Mouse (Mus musculus) heart, embryonic 14.5 days (tissue): ENCODE measurements at regions not wholly inside any gene's neighbourhood (a gene's known extent, or its start where the extent isn't known, plus 50 kb on each side); places are given as distances from the start of the nearest gene placed in this dataset.
A peak's percentile ranks its signal among the peaks of the same experiment; 100 is the strongest.

Source experiments
- ATAC-seq: fragments of 200-750 bp; cut with Nextera tagmentation; 2 replicates; pipeline ENCODE4 v1.8.0; 2017; ENCODE audit warnings: low read depth, moderate TSS enrichment; ENCODE audit not compliant: insufficient number of reproducible peaks, insufficient read depth, low FRiP score
- H3K27ac ChIP-seq, 2 experiments: fragments of 200-500 bp in 1 of 2; fragments of 300-500 bp in 1 of 2; sonication (generic) in 1 of 2; replicated peaks in 1 of 2; 2 replicates each; pipeline ENCODE4 v1.5.1; 2012 to 2014; ENCODE audit warnings: low read depth in 2 of 2, low read length in 2 of 2, control low read depth in 1 of 2, mild to moderate bottlenecking in 1 of 2, mixed read lengths in 1 of 2; ENCODE audit not compliant: control insufficient read depth in 1 of 2, insufficient read depth in 1 of 2
- H3K27me3 ChIP-seq: fragments of 300-500 bp; sonication (generic); 2 replicates; pipeline ENCODE4 v1.6.1; 2014; ENCODE audit warnings: mild to moderate bottlenecking, low read length, control low read depth; ENCODE audit not compliant: control insufficient read depth, insufficient read depth
- H3K36me3 ChIP-seq: fragments of 300-500 bp; sonication (generic); 2 replicates; pipeline ENCODE4 v1.6.1; 2014; ENCODE audit warnings: mild to moderate bottlenecking, control low read depth, low read length, mixed read lengths; ENCODE audit not compliant: control insufficient read depth, insufficient read depth
- H3K4me1 ChIP-seq, 2 experiments: fragments of 200-500 bp in 1 of 2; fragments of 300-500 bp in 1 of 2; sonication (generic) in 1 of 2; 2 replicates each; pipeline ENCODE4 v1.6.1; 2012 to 2014; ENCODE audit warnings: low read length in 2 of 2, control low read depth in 1 of 2, mixed read lengths in 1 of 2; ENCODE audit not compliant: control insufficient read depth in 2 of 2, insufficient read depth in 2 of 2
- H3K4me2 ChIP-seq: fragments of 300-500 bp; sonication (generic); 2 replicates; pipeline ENCODE4 v1.6.1; 2014; ENCODE audit warnings: mild to moderate bottlenecking, low read length
- H3K4me3 ChIP-seq, 2 experiments: fragments of 200-500 bp in 1 of 2; fragments of 300-500 bp in 1 of 2; sonication (generic) in 1 of 2; 2 replicates each; pipeline ENCODE4 v1.5.1; 2012 to 2014; ENCODE audit warnings: low read length in 2 of 2, mild to moderate bottlenecking in 2 of 2, control low read depth in 1 of 2, low read depth in 1 of 2, moderate library complexity in 1 of 2; ENCODE audit not compliant: control insufficient read depth in 1 of 2, insufficient read depth in 1 of 2
- H3K9ac ChIP-seq: fragments of 300-500 bp; sonication (generic); 2 replicates; pipeline ENCODE4 v1.6.1; 2014; ENCODE audit warnings: mild to moderate bottlenecking, low read length
- H3K9me3 ChIP-seq: fragments of 300-500 bp; sonication (generic); 2 replicates; pipeline ENCODE4 v1.6.1; 2016; ENCODE audit warnings: low read length, control low read depth; ENCODE audit not compliant: control insufficient read depth
- WGBS: fragments of 180-500 bp; shearing (Covaris S2); extraction: QIAGEN DNeasy Blood & Tissue Kit; methylation state at CpG from one replicate; pipeline ENCODE4 v1.1.7; 2014; 5-methylcytosine and 5-hydroxymethylcytosine counted together

- no peaks in the 10 kb centered on the region for H3K9me3 ChIP-seq
- peak; percentile 71; the same call in 1 of the 2 replicates for ATAC-seq
- H3K27ac ChIP-seq, result peak overlapping the region in 1 of 2 experiments; percentile 35; a peak in 2 of 4 replicates
- H3K4me2 ChIP-seq, result no peak overlapping the region
- H3K4me1 ChIP-seq, result peaks cover 8 to 14% of the 10 kb centered on the region in 2 experiments
- H3K36me3 ChIP-seq, result no peaks in the 10 kb centered on the region
- no peak overlapping the region for H3K9ac ChIP-seq
- 5% methylated on average over 6 of the region's 6 CpGs for WGBS
- H3K4me3 ChIP-seq, result no peak overlapping the region
- no peaks in the 10 kb centered on the region for H3K27me3 ChIP-seq
Measured at GRCm38 (mm10) chr11:18151788-18152563, 198.3 kb upstream of the Etaa1 start.

- Histone ChIP-seq H3K9ac (no peak overlapping the region), H3K9me3 (no peaks in the 10 kb centered on the region), H3K4me1 (peaks cover 8 to 14% of the 10 kb centered on the region in 2 experiments), H3K4me3 (no peak overlapping the region), H3K4me2 (no peak overlapping the region), H3K36me3 (no peaks in the 10 kb centered on the region), H3K27ac (no peak overlapping the region; a peak in 1 of 4 replicates), H3K27me3 (no peaks in the 10 kb centered on the region)
- 44% methylated on average over 4 of the region's 4 CpGs for WGBS
- no peak for ATAC-seq
Measured at GRCm38 (mm10) chr11:18151369-18151768, 197.7 kb upstream of the Etaa1 start.

- Histone ChIP-seq H3K9me3 (no peaks in the 10 kb centered on the region), H3K4me3 (no peak overlapping the region), H3K27ac (no peak overlapping the region), H3K9ac (no peak overlapping the region), H3K4me1 (no peaks in the 10 kb centered on the region), H3K36me3 (no peaks in the 10 kb centered on the region), H3K27me3 (no peaks in the 10 kb centered on the region), H3K4me2 (no peak overlapping the region)
- ATAC-seq, result no peak
- WGBS, result 79% methylated on average over 5 of the region's 5 CpGs
Measured at GRCm38 (mm10) chr11:18127488-18127887, 173.8 kb upstream of the Etaa1 start.

GRCm38 (mm10) chr11:18123031-18123430 lies 169.4 kb upstream of the Etaa1 start:
- Histone ChIP-seq H3K27ac (no peak overlapping the region), H3K4me3 (no peak overlapping the region), H3K4me2 (no peak overlapping the region), H3K9ac (no peak overlapping the region), H3K9me3 (no peaks in the 10 kb centered on the region), H3K4me1 (no peaks in the 10 kb centered on the region), H3K36me3 (no peaks in the 10 kb centered on the region), H3K27me3 (no peaks in the 10 kb centered on the region)
- ATAC-seq, result no peak
- 58% methylated on average over 6 of the region's 6 CpGs for WGBS

GRCm38 (mm10) chr11:18122616-18123015 lies 168.9 kb upstream of the Etaa1 start:
- WGBS, result 61% methylated on average over 2 of the region's 2 CpGs

GRCm38 (mm10) chr11:18115693-18116450 lies 162.2 kb upstream of the Etaa1 start:
- Histone ChIP-seq H3K4me1 (no peaks in the 10 kb centered on the region), H3K9ac (no peak overlapping the region), H3K36me3 (no peaks in the 10 kb centered on the region), H3K27ac (no peak overlapping the region), H3K27me3 (no peaks in the 10 kb centered on the region), H3K4me3 (no peak overlapping the region), H3K4me2 (no peak overlapping the region), H3K9me3 (no peaks in the 10 kb centered on the region)
- ATAC-seq, result no peak
- 69% methylated on average over 9 of the region's 9 CpGs for WGBS

More at GRCm38 (mm10) chr11:18122616-18123015, 168.9 kb upstream of the Etaa1 start:
- no peak overlapping the region for H3K4me2 ChIP-seq
- ATAC-seq, result no peak
- no peaks in the 10 kb centered on the region for H3K4me1 ChIP-seq
- H3K9me3 ChIP-seq, result no peaks in the 10 kb centered on the region
- no peak overlapping the region for H3K4me3 ChIP-seq
- H3K36me3 ChIP-seq, result no peaks in the 10 kb centered on the region
- H3K9ac ChIP-seq, result no peak overlapping the region
- H3K27me3 ChIP-seq, result no peaks in the 10 kb centered on the region
- no peak overlapping the region for H3K27ac ChIP-seq

- no peak overlapping the region for H3K9ac ChIP-seq
- no peak overlapping the region for H3K27ac ChIP-seq
- no peaks in the 10 kb centered on the region for H3K9me3 ChIP-seq
- no peak overlapping the region for H3K4me3 ChIP-seq
- no peaks in the 10 kb centered on the region for H3K4me1 ChIP-seq
- no peaks in the 10 kb centered on the region for H3K36me3 ChIP-seq
- no peak overlapping the region for H3K4me2 ChIP-seq
- 69% methylated on average over 3 of the region's 3 CpGs for WGBS
- ATAC-seq, result no peak
- H3K27me3 ChIP-seq, result no peaks in the 10 kb centered on the region
Measured at GRCm38 (mm10) chr11:18102841-18103240, 149.2 kb upstream of the Etaa1 start.
